Mouse (Mus musculus): ENCODE results near the gene Prrt2.

DNA sequence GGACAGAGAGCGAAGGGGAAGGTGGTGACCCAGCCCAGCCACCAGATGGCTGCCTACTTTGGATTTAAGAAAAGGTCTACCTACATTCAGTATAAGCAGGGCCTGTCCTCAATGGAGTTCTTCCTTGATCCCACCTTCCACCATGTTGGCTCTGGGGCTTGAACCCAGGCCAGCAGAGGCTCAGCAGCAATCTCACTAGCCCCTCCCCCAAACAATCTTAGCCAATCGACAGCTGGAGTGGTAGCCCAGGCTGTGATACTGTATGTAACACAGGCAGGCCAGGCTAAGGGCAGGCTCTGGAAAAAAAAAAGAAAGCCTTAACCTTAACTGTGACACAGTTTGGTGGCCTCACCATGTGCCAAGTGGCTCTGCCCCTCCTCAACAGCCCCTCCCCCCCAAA is 9.3 kb downstream of the Prrt2 start:
- TF ChIP-seq CTCF (conservative IDR thresholded peaks at IDR 0.05; ENCODE audit: low read length), result no peak
- TF ChIP-seq NANOG (IDR thresholded peaks at IDR 0.05; ENCODE audit: borderline replicate concordance, low read length), result no peak
